In the genomic region with DNA sequence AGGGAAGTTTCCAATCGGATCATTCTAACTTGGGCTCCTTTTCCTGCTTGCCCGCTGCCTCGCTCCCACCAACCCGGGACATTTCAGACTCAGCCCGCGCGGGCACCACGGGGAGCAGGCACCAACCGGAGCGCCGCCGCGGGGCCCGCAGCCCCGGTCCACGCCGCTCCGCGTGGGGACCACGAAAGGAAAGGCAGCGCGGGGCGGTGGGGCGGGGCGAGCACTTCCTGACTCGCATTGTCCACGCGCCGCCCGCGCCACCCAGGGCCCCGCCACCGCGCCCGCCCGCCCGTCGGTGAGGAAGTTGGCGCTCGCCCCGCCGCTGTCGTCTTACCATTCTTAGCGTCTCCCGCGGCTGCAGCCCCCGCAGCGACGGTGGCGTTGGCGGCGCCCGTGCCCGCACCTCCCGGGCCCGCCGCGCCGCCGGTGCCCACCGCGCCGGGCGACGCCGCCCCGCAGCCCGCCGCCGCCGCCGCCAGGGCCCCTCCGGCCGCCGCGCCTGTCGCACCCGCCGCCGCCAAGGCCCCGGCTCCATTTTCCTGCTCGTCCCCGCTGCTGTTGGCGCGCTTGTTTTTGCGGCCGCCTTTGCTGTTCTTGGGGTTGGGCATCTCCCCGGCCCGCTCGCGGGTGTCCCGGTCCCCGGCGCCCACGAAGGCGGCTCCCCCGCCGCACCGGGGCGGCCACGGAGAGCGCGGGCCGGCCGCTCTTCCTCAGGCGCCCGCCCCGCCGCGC, we compare ENCODE assay signal across 8 mouse cellular contexts. TPM values are rescaled to one million over a fixed set of nuclear protein-coding genes. Genes with fewer than 3 reads are reported as not detected.
A peak's percentile ranks its signal among the peaks of the same experiment; 100 is the strongest.
DNase-seq lines count a peak whose midpoint lies in the region; ATAC-seq lines count a peak whose summit lies in the region.

No protein-coding gene starts in this region.

- H3K36me3 ChIP-seq in hindbrain, embryonic 13.5 days, result no peaks in the 10 kb centered on the region; the same call in 1 of the 2 replicates

- H3K9me3 ChIP-seq in hindbrain, embryonic 13.5 days, result 0 out of 2 replicates have a peak, but pooled peaks cover 4% of the 10 kb centered on the region

- H3K27me3 ChIP-seq in hindbrain, embryonic 13.5 days, result no peaks in the 10 kb centered on the region

- H3K4me1 ChIP-seq in hindbrain, embryonic 13.5 days (replicated peaks), result peaks cover 15% of the 10 kb centered on the region

- peak; percentile 59 for DNase-seq in R1 (ENCODE audit: low read depth, low spot score)
- DNase-seq in cerebellum, postnatal 14 days, result peak; percentile 75 to 82
- peak; percentile 41 for DNase-seq in frontal cortex, postnatal 25 days (ENCODE audit: low spot score in 2 of 2)
- DNase-seq in left cerebral cortex, adult 11 months (ENCODE audit: low spot score), result peak; percentile 30
- peak; percentile 84 for DNase-seq in lung, postnatal 36 days
- DNase-seq in retina, adult 2 months (ENCODE audit: low read depth, low spot score), result peak; percentile 26
- peak; percentile 79 for DNase-seq in thymus, postnatal 25 days

- whole genome bisulfite sequencing in hindbrain, embryonic 13.5 days, result under 1% methylated on average over 77 of the region's 110 CpGs

- H3K9ac ChIP-seq in hindbrain, embryonic 13.5 days, result peak overlapping the region; percentile 92

- peak overlapping the region; percentile 64 for H3K4me2 ChIP-seq in hindbrain, embryonic 13.5 days

- peak; percentile 58 for ATAC-seq in hindbrain, embryonic 13.5 days (ENCODE audit: low FRiP score)

- H3K27ac ChIP-seq in hindbrain, embryonic 13.5 days, result peak overlapping the region; percentile 93

- peak overlapping the region; percentile 86 for H3K4me3 ChIP-seq in hindbrain, embryonic 13.5 days

RNA-seq across cellular contexts. Expression of a gene that starts 0.5 kb away (rescaled TPM):
- 4.8 and 5.4 TPM in 2 replicates for polyA plus RNA-seq in hindbrain, embryonic 13.5 days (2015; fragmentation: Nextera tagmentation; extraction: Ambion mirVana)

Comparison
In these comparisons a context has a peak if more than half of its experiments do, and no peak if none do; other contexts are left out.
1. Peak in every context shown above with its lines: DNase-seq, ATAC-seq, H3K4me3 ChIP-seq and H3K27ac ChIP-seq.
2. DNase-seq: peak in every context shown above with its lines; median percentile 84 in lung, postnatal 36 days; 79 in thymus, postnatal 25 days; 78 in cerebellum, postnatal 14 days; 59 in R1; 41 in frontal cortex, postnatal 25 days; 30 in left cerebral cortex, adult 11 months; 26 in retina, adult 2 months.